Mouse (Mus musculus): ENCODE results near the gene Arl3.

DNA sequence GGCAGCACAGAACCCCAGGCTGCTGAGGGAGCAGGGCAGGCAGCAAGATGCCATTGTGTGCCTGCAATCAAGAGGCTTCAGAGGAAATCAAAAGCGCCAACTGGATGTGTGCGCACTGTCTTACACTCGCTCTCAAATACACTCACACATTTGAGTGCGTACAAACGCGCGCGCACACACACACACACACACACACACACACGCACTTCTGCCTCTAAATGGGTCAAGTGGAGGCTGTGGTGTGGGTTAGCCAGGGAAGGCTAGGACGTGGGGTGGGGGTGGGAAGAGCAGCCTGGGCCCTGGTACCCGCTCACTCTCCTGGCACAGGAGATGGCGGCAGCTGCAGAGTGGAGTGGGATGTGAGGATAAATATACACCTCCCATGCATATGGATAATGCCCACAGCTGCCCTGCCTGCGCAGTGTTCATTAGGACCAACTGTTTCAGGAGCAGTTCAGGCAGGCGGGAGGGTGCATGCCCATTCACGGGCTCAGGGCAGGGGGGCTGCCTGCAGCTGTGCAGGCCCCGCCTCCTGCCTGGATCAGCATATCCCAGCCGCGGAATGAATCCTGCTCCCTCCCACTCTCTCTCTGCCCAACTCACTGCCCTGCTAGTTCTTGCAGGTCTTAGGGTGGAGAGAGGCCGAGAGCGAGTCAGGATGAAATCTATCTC lies 49.4 kb downstream of the Arl3 start:
- TF ChIP-seq CTCF (IDR thresholded peaks at IDR 0.05; ENCODE audit: extremely low read depth, insufficient read depth, insufficient read length, insufficient replicate concordance) (no peak), POLR2A (IDR thresholded peaks at IDR 0.05; ENCODE audit: low read depth, low read length) (no peak)
